Mouse (Mus musculus) CH12F3 (cell line): ENCODE measurements around the gene Ybx1.
"Not testable (repeated sequence)": the region's sequence is repeated elsewhere in the genome, so short reads cannot be mapped to it uniquely, and the experiment has no call there.

Experiments
- in situ Hi-C: fragments of 300-500 bp; cut with MboI; formaldehyde crosslinking; loops from 2 replicates; pipeline ENCODE4 v1.14.3; 2020; ENCODE audit warnings: low sequenced_read_pairs

The Ybx1 gene

DNA sequence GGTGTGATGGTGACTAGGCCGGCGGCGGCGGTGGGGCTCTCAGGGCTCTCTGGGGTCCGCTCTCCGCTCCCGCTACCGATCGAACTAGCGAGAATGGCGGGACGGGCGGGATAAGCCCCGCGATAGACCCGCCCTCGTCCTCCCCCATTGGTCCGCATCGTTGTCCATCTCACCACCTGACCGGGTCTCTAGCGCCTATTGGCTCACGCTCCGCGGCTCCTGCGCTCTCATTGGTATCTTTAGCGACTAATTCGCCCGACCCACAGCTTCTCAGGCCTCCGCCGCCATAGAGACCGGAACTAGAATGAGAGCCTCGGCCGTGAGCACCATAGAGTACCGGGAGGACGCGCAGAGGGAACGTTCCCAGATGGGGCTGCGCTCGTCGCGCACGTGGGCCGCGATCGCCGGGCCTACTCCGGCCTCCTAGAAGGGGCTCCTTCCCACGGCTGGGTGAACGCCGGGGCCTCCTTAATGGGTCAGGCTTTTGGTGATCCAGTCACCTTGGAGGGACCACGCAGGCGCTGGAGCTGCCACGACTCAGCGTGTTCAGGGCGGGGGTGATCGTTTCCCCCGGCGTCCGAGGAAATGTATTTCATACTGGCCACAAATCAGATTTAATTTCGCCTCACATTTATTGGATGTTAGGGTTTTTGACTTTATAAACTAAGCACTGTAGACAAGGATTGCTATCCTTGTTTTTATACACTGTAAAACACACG lies at the start of gene Ybx1:
Gene Ybx1 (minus strand): TSS at position 190 of the 719 bp plus-strand sequence.
- in situ Hi-C loops, result no loop called here

DNA sequence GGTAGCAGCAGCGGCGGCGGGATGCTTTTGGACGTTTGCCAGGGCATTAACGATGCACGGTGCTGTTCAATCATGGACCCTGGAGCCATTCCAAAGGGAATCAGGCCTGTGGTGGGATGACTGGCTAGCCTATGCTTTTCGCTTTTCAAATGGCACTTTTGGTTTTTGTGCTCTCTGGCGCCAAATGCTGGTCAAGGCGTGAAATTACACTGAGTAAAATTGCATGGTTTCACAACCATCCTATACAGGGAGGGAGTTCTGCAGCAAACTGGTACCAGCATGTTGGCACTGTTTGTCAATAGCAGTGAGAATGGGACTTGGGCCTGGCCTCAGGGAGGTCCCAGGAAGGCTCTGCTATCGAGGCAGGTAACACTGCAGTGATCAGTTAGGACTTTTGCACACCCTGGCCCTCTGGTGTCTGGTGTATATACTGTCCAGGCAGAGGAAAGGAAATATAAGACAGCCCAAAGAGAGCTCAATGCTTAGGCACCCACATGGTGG lies 44.5 kb upstream of the Ybx1 start:
- in situ Hi-C loops, result no loop called here

DNA sequence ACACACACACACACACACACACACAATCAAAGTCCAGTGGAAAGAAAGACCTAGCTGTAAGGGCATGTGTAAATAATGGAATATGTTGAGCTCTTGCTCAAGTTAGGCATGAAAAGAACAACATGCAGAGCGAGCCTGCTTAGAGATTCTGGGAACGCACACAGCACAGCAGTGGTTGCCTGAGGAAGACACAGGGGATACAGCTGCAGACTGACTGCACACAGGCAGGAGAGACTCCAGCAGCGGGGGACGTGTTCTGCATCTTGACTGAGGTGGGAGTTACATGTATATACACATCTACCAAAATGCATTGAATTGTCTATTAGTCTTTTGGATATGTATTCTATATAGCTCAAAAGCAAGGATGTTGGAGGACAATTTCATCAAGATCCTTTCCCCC lies 44.0 kb upstream of the Ybx1 start:
- in situ Hi-C loops, result no loop called here

DNA sequence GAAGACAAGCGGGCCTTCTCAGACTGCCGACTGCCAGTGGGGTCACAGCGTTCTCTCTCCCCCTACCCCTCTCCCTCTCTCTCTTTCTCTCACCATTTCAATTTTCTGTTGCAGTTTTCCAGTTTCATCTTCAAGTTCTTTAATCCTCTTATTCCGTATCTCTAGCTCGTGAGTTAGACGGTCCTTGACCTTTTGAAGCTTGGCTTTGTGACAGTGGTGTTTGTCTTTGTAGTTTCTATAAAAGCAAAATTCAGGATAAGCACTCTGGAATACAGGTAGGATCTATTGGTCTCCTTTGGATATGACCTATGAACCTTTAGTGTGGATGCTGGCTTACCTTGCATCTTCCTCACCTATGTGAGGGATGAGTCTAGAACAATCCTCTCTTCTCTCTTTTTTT lies 39.1 kb upstream of the Ybx1 start:
- in situ Hi-C loops, result no loop called here

DNA sequence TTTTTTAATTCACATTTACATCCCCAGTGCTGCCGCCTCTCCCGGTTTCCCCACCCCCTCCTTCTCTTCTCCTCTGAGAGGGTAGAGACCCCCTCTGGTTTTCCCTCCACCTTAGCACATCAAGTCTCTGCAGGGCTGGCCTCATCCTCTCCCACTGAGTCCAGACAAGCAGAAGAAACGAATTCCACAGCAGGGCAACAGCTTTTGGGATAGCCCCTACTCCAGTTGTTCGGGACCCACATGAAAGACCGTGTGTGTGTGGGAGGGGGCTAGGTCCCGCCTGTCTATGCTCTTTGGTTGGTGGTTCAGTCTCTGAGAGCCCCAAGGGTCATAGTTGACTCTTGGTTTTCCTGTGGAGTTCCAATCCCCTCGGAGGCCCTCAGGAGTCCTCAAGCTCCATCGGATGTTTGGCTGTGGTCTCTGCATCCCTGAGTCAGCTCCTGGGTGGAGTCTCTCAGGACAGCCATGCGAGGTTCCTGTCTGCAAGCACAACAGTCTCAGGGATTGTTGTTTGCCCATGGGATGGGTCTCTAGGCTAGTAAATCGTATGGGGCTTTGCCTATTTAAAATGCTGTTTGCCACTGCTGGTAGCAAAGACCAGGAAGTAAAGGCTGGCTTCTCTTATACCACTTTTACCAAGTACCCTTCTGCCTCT lies 26.6 kb upstream of the Ybx1 start:
- in situ Hi-C loops, result no loop called here

DNA sequence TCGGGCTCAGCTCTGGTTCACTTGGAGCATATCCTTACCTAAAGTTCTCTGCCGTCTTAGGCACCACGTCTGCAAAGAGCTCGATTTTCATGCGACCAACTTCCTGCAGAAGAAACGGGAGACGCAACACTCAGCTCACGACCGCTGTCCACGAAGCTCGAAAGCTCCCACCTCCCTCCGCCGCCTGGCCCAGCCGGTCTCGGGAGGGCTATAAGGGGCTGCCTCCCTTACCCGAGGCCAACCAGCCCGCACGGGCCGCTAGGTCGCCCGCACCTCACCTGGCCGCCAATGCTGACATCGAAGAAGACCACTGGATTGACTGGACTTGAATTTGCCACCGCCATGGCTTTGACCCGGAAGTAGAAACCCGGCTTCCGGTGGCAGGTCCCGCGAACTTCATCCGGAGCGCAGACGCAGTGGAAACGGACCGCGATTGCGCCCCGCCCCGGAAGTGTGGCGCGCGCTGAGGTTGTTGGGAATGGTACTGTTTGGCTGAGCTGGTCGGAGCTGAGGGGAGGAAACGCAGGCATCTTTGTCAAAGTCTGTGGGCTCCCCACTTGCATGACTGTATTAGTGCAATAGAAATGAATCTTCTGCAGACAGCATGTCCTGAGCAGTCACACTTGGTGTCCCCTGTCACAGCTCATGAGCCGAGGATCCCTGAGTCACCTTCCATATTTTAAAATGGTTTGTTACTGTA lies 25.9 kb upstream of the Ybx1 start, which contains the start of gene Ppih:
Gene Ppih (minus strand): TSS at position 416 of the 700 bp plus-strand sequence.
- in situ Hi-C loops, result no loop called here

DNA sequence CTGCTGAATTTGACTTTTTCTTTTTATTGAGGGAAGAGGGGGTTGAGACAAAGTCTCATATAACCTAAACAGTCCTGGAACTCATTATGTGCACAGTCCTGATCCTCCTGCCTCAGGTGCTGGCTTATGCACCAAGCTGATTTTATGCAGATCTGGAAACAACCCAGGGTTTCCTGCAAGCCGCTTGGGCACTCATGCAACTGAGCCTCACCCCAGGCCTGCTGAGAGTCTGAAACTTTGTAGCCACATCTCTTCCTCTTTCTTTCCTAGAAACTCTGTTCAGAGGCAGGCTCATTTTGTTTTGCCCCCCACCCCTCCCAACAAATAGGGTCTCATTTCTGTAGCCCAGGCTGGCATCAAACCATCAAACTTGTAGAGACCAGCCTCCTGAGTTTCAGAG lies 19.4 kb upstream of the Ybx1 start:
- in situ Hi-C loops, result no loop called here

DNA sequence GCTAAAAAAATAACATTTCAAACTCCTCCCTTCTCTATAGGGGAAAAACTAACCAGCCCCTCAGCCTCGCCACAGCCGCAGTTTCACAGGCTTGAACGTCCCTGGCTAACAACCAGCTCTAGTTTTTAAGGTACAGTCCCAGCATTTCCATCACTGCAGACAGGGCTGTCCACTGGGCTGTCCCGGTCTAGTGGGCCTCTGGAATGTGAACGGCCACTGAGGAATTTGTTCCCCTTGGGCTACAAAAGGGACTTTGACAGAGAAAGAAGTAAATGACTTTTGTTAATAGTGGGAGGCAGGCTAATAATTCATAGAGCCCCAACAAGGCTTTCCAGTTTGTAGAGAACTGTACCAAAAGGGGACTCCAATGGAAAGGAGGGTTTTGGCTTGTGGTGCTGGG lies 11.0 kb upstream of the Ybx1 start:
- in situ Hi-C loops, result no loop called here

DNA sequence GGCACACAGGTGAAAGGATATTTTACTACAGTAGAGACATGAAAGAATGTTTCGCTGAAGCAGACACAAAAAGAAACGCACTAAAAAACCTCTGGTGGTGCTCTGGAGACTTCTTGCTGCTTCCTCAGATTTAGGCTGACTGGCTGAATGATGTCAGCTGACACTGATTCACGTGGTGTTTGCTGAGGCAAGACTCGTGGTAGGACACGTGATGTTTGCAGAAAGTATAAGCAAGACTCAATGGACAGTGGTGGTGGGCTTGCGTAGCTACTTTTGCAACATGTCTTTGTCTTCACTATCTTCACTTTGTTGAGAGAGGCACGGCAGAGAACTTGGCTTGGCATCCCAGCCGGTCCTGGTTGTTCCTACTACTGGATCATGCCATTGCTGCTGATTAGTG lies 8.9 kb upstream of the Ybx1 start:
- in situ Hi-C loops, result no loop called here

DNA sequence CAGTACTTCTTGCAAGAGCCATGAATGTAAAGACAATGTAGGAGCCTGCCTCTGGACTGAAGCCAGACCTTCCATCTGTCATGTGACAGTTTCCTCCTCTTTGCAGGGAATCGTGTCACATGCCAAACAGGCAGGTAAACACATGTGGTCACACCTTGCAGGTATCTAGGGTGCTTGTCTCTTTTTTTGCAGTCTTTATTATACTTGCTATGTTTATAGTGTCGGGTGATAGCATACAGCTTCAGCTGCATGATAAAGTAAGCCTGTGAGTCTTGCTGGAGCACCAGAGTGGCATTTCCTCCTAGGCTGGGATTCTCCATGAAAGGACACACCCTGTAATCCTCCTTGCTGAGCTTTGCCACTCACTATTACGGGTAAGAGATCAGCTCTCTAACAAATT lies 7.4 kb upstream of the Ybx1 start:
- in situ Hi-C loops, result no loop called here

DNA sequence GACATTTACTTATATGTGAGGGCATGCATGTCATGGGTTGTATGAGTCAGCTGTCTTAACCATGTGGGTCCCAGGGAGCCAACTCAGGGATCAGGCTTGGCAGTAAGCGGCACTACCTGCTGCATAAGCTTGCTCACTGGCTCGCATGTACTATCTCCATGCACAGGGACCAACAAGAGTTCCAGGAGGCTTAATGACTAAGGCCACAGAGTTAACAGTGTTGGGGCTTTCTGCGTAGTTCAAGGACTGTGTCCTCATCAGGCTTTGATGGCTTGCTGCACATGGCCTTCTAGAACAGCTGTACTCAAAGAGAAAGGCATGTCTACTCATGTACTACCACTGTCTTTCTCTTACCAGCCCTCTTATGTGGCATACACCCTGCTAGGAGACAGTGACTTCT lies 6.4 kb upstream of the Ybx1 start:
- in situ Hi-C loops, result no loop called here

DNA sequence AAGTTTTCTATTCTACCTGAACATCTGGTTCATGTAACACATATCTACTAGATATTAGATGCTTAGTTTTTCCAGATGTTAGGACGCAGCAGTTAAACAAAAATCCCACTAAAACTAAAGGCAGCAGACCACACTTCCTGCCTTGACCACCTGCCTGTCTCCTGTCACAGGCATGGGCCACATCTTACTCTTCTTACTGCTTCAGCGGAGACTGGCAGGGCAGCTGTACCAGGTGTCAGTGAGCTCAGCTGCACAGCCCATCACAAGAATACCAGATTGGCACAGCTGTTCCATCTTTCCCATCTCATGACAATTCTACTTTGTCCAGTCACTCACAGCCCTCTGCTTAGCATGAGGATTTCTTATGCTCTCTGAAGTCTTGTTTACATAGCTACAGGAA lies 3.0 kb upstream of the Ybx1 start:
- in situ Hi-C loops, result no loop called here

DNA sequence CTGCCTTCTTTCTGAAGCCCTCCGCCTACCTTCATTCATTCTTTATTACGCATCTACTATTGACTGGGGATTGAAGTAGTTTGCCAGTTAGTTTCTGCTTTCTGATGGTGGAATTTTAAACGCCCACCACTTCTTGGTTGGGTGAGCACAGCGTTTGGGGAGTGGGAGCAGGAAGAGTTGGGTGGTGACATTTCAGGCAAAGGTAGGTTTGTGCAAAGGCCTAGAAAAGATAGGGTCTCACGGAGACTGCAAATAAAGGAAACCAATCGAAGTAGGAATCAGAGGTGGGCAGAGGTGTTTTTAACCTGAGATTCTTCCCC lies 690 bp upstream of the Ybx1 start:
- in situ Hi-C loops, result no loop called here

DNA sequence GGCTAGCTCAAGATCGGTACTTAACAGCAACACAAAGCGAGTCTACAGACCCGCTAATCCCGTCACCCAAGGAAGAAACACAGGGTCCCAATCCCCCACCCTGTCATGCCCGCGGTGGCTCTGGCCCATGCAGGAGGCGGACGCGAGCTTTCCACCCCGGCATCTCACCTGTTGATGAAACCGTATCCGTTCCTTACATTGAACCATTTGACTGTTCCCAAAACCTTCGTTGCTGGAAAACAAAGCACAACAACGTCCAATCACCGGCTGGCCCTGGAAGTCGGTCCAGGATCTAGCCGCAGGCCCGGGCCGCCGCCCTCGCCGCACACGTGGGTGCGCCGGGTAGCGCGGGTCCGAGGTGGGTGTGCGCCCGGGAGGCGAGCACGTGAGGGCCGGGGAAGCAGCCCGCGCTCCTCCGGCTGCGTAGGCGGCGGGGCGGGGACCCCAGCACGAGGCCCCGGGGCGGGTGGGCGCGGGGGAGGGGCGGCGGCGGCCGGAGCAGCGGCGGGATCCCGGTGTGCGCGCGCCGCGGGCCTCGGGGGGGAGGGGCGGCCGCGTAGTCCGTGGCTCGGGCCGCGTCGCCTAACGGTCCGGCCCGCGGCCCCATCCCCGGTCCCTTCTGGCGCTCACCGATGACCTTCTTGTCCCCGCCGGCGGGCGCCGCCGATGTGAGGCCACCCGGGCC lies 688 bp downstream of the Ybx1 start:
- in situ Hi-C loops, result no loop called here

DNA sequence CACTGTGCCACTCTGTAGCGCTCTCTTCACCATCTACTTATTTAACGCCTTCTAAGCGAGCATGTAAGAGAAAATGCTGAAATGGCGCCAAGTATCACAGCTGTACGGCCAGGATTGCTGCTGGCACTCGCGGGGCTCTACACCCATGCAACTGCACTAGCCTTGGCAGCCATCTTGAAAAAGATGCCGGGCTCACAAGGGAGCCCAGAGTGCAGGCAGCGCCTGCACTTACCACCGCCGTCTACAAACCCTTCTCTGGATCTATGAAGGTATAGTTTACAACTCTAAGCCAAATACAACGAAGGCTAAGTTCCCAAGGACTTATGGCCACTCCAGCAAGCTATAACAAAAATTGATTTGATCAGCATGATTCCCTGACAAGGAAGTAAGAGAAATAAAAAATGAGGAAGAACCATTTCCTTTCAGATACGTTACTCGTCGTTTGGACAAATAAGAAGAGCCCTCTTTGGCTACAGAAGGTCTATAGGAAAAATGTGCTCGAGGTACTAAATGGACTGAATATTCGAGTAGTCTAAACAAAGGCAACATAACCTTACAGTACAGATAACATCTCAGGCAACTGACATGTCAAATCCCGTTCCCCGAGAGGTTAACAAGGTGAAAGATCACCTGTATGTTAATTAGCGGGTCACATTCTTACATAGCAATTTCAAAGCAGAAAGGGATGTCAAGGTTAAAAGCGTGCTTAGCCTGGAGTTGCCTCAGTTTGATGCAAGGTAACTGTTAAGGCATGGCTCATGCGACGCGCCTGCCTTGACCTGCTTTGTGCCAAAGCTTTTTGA lies 1.4 kb downstream of the Ybx1 start:
- in situ Hi-C loops, result no loop called here

DNA sequence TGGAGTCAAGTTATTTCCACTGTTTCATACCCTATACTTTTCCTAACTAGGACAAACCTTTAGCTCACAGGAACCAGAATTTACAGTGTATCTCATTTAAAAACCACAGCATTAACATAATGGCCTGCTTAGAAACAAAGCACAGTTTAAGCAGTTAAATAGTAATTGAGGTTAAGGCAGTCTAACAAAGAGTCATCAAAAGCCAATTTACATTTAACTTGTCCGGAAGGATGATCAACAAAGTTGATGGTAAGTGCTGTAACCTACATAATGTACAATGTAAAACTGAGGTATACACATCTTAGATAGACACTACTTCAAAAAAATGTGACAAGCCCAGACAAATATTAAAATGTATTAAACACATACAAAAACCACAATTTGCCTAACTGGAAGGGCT lies 2.5 kb downstream of the Ybx1 start:
- in situ Hi-C loops, result no loop called here

DNA sequence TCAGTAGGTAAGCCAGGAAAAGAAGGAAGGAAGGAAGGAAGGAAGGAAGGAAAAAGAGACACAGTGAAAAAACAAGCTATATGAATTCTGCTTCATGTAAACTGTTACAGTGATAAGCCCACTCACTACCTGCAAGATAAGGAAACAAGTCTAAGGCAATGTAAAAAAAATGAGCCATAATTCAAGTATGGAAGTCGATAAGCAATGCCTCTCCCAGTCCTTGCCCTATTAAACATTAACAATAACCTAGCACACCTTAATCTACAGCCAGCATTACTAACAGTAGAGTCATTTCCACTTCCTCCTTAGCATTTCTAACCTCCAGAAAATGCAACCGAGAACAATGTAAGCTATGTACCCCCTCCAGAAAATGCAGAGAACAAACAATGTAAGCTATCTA lies 9.1 kb downstream of the Ybx1 start:
- in situ Hi-C loops, result no loop called here

DNA sequence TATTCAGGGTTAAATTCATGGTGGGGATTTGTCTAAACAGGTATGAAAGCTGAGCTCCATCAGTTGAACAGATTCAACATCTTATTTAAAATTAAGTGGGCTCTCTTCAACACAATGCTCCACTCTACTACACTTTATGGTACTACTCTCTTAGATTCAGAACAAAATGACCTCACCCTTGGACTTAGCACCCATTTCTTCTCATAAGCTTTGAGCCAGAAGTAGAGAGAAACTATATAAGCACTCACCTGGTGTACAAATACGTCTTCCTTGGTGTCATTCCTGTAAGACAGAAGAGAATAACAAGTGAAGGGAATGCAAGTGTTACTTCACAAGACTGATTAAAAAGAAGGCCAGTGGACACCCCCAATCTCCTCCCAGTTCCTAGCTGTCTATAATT lies 9.5 kb downstream of the Ybx1 start:
- in situ Hi-C loops, result no loop called here

DNA sequence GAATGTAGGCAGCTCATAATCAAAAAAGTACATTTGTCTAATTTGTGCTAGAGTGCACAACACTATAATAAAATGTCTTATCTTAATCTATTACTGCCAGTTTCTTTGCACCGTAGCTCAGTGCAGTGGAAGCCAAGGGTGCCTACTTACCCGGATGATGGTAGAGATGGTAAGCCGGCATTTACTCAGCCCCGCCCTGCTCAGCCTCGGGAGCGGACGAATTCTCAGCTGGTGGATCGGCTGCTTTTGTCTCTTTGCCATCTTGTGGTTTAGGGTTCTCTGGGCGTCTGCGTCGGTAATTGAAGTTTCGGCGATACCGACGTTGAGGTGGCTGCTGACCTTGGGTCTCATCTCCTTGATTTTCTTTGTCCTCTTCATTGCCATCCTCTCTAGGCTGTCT lies 15.6 kb downstream of the Ybx1 start:
- in situ Hi-C loops, result not testable (repeated sequence)

DNA sequence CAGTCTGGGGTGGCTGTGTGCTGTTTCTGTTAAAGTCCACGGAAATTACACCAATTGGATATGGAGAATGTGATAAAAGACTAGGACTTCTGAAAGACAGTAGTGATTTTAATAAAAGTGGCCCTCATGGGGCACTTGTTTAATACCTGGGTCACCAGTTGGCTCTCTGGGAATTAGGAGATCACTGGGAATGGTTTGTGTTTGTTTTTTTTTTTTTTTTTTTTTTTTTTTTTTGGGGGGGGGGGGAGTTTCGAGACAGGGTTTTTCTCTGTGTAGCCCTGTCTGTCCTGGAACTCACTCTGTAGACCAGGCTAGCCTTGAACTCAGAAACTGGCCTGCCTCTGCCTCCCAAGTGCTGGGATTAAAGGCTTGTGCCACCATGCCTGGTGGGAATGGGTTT lies 18.7 kb downstream of the Ybx1 start:
- in situ Hi-C loops, result no loop called here

DNA sequence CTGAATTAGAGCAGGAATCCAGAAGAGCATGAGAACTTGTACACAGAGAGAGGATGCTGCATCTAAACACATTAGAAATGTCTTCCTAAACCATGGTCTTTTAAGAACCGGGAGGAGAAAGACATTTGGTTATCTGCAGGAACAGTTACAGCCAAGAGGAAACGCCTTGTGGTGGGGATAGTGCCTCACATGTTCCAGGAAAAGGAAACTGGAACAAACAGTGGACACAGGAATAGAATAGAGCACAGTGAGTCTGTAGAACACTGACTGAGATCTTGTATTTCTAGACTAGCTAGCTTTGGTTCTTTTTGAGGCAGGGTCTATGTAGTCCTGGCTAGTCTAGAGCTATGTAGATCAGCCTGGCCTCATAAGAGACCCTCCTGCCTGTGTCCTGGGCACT lies 19.2 kb downstream of the Ybx1 start:
- in situ Hi-C loops, result no loop called here
